Mouse (Mus musculus) heart, embryonic 12.5 days (tissue): ENCODE results near the gene Pate2. TPM values are rescaled to one million over a fixed set of nuclear protein-coding genes. Genes with fewer than 3 reads are reported as not detected.

ENCODE experiments used
- ATAC-seq: fragments of 200-750 bp; cut with Nextera tagmentation; 2 replicates; pipeline ENCODE4 v1.8.0; 2017; ENCODE audit warnings: moderate TSS enrichment, moderate library complexity; ENCODE audit not compliant: insufficient number of reproducible peaks, low FRiP score
- H3K27ac ChIP-seq: fragments of 300-500 bp; sonication (generic); 2 replicates; pipeline ENCODE4 v1.5.1; 2016; ENCODE audit warnings: mild to moderate bottlenecking, moderate library complexity; ENCODE audit not compliant: poor library complexity, severe bottlenecking
- H3K27me3 ChIP-seq: fragments of 300-500 bp; sonication (generic); replicated peaks from 2 replicates; pipeline ENCODE4 v1.6.1; 2016; ENCODE audit warnings: mild to moderate bottlenecking, moderate library complexity
- H3K36me3 ChIP-seq: fragments of 300-500 bp; sonication (generic); 2 replicates; pipeline ENCODE4 v1.6.1; 2016; ENCODE audit warnings: mild to moderate bottlenecking, moderate library complexity
- H3K4me1 ChIP-seq: fragments of 300-500 bp; sonication (generic); replicated peaks from 2 replicates; pipeline ENCODE4 v1.6.1; 2016; ENCODE audit warnings: mild to moderate bottlenecking
- H3K4me2 ChIP-seq: fragments of 300-500 bp; sonication (generic); 2 replicates; pipeline ENCODE4 v1.6.1; 2016; ENCODE audit warnings: mild to moderate bottlenecking, moderate library complexity
- H3K4me3 ChIP-seq: fragments of 300-500 bp; sonication (generic); 2 replicates; pipeline ENCODE4 v1.5.1; 2016; ENCODE audit warnings: mild to moderate bottlenecking
- H3K9ac ChIP-seq: fragments of 300-500 bp; sonication (generic); 2 replicates; pipeline ENCODE4 v1.6.1; 2016; ENCODE audit warnings: mild to moderate bottlenecking, moderate library complexity
- H3K9me3 ChIP-seq: fragments of 300-500 bp; sonication (generic); replicated peaks from 2 replicates; pipeline ENCODE4 v1.6.1; 2016; ENCODE audit warnings: mild to moderate bottlenecking, moderate library complexity
- WGBS: fragments of 180-500 bp; shearing (Covaris S2); methylation state at CpG from one replicate; pipeline ENCODE4 v1.1.7; 2016; 5-methylcytosine and 5-hydroxymethylcytosine counted together
- polyA plus RNA-seq: library from polyadenylated mRNA; unstranded; fragments of >200 nt; fragmentation: Nextera tagmentation; extraction: Ambion mirVana; gene quantifications from 2 replicates; pipeline ENCODE4 v1.2.1, GENCODE M21; 2016

Gene Pate2
- polyA plus RNA-seq, 1 experiment from 2014 or later: 0.66 TPM

GRCm38 (mm10) chr9:35558257-35559008 lies 11.7 kb upstream of the Pate2 start, which contains the start of the genes Ddx25 and Pus3:
TSS of gene Ddx25 (minus strand) at chr9:35558528.
TSS of gene Pus3 (plus strand) at chr9:35558595.
- H3K9ac ChIP-seq: peak within 1 kb of the TSS; percentile 78
- 0 out of 2 replicates have a peak, but pooled peaks cover 6% of the 10 kb centered on the region for H3K27me3 ChIP-seq
- no peaks in the 10 kb centered on the region for H3K9me3 ChIP-seq
- under 1% methylated on average over 59 of the region's 59 CpGs for WGBS
- H3K4me2 ChIP-seq: peak within 1 kb of the TSS; percentile 100
- peak; percentile 74 for ATAC-seq
- 0 out of 2 replicates have a peak within 1 kb of the TSS, but pooled peaks have one; percentile 46 for H3K27ac ChIP-seq
- H3K36me3 ChIP-seq: peaks cover 11% of the 10 kb centered on the region
- peaks cover 20% of the 10 kb centered on the region for H3K4me1 ChIP-seq
- peak within 1 kb of the TSS; percentile 81 for H3K4me3 ChIP-seq

- Histone ChIP-seq H3K4me3 (peak overlapping the region; percentile 81), H3K36me3 (peaks cover 11% of the 10 kb centered on the region), H3K4me2 (peak overlapping the region; percentile 100), H3K27ac (0 out of 2 replicates have a peak overlapping the region, but pooled peaks have one; percentile 46), H3K27me3 (0 out of 2 replicates have a peak, but pooled peaks cover 6% of the 10 kb centered on the region), H3K9me3 (no peaks in the 10 kb centered on the region), H3K9ac (peak overlapping the region; percentile 78), H3K4me1 (peaks cover 17% of the 10 kb centered on the region)
- whole genome bisulfite sequencing: 2% methylated on average over 31 of the region's 31 CpGs
- peak; percentile 85 for ATAC-seq
These were observed 10.8 kb upstream of the Pate2 start for GRCm38 (mm10) chr9:35559009-35559890.

- H3K9me3 ChIP-seq: no peaks in the 10 kb centered on the region
- H3K36me3 ChIP-seq: peaks cover 17% of the 10 kb centered on the region
- peaks cover 28% of the 10 kb centered on the region for H3K4me1 ChIP-seq
- no peak overlapping the region for H3K9ac ChIP-seq
- no peak overlapping the region for H3K4me2 ChIP-seq
- no peak overlapping the region for H3K27ac ChIP-seq
- H3K4me3 ChIP-seq: no peak overlapping the region
- WGBS: 92% methylated on average over 11 of the region's 11 CpGs
- no peak for ATAC-seq
- 0 out of 2 replicates have a peak, but pooled peaks cover 6% of the 10 kb centered on the region for H3K27me3 ChIP-seq
These were observed 9.0 kb upstream of the Pate2 start for GRCm38 (mm10) chr9:35561076-35561475.

GRCm38 (mm10) chr9:35561583-35561982 lies 8.5 kb upstream of the Pate2 start:
- Histone ChIP-seq H3K4me3 (no peak overlapping the region), H3K9ac (no peak overlapping the region), H3K4me2 (no peak overlapping the region), H3K27ac (no peak overlapping the region), H3K9me3 (no peaks in the 10 kb centered on the region), H3K4me1 (peaks cover 28% of the 10 kb centered on the region), H3K27me3 (0 out of 2 replicates have a peak, but pooled peaks cover 6% of the 10 kb centered on the region), H3K36me3 (peaks cover 21% of the 10 kb centered on the region)
- WGBS: 79% methylated on average over 6 of the region's 6 CpGs
- ATAC-seq: no peak

- Histone ChIP-seq H3K36me3 (peaks cover 37% of the 10 kb centered on the region), H3K4me3 (no peak overlapping the region), H3K27me3 (no peaks in the 10 kb centered on the region), H3K27ac (peak overlapping the region; percentile 84), H3K4me1 (peaks cover 24% of the 10 kb centered on the region), H3K9ac (no peak overlapping the region), H3K9me3 (no peaks in the 10 kb centered on the region), H3K4me2 (peak overlapping the region; percentile 50)
- no peak for ATAC-seq
- WGBS: 52% methylated on average over 5 of the region's 5 CpGs
These were observed 5.4 kb upstream of the Pate2 start for GRCm38 (mm10) chr9:35564536-35565240.

GRCm38 (mm10) chr9:35567995-35568394 lies 2.1 kb upstream of the Pate2 start:
- H3K27ac ChIP-seq: no peak overlapping the region
- WGBS: 83% methylated on average over 3 of the region's 3 CpGs
- H3K4me1 ChIP-seq: peaks cover 18% of the 10 kb centered on the region
- no peak for ATAC-seq
- H3K27me3 ChIP-seq: no peaks in the 10 kb centered on the region
- no peak overlapping the region for H3K4me3 ChIP-seq
- H3K9ac ChIP-seq: no peak overlapping the region
- no peak overlapping the region for H3K4me2 ChIP-seq
- peaks cover 26% of the 10 kb centered on the region for H3K36me3 ChIP-seq
- H3K9me3 ChIP-seq: no peaks in the 10 kb centered on the region

- Histone ChIP-seq H3K4me2 (peak overlapping the region; percentile 64), H3K27ac (no peak overlapping the region), H3K4me1 (peaks cover 13% of the 10 kb centered on the region), H3K9ac (peak overlapping the region; percentile 83; the same call in 1 of the 2 replicates), H3K36me3 (peaks cover 20% of the 10 kb centered on the region), H3K4me3 (peak overlapping the region; percentile 93), H3K9me3 (no peaks in the 10 kb centered on the region), H3K27me3 (peaks cover 10% of the 10 kb centered on the region)
- whole genome bisulfite sequencing: 12% methylated on average over 5 of the region's 5 CpGs
- no peak for ATAC-seq
These were observed 579 bp downstream of the Pate2 start for GRCm38 (mm10) chr9:35570663-35571062.

- 4% methylated on average over 32 of the region's 32 CpGs for WGBS
- peak overlapping the region; percentile 29; the same call in 1 of the 2 replicates for H3K9ac ChIP-seq
- no peak for ATAC-seq
These were observed 4.3 kb downstream of the Pate2 start for GRCm38 (mm10) chr9:35574416-35574815.

GRCm38 (mm10) chr9:35587674-35588073 lies 17.6 kb downstream of the Pate2 start:
- Histone ChIP-seq H3K36me3 (no peaks in the 10 kb centered on the region), H3K9ac (no peak overlapping the region), H3K27ac (no peak overlapping the region), H3K9me3 (0 out of 2 replicates have a peak, but pooled peaks cover 3% of the 10 kb centered on the region), H3K4me3 (no peak overlapping the region), H3K4me1 (no peaks in the 10 kb centered on the region), H3K4me2 (no peak overlapping the region), H3K27me3 (no peaks in the 10 kb centered on the region)
- 17% methylated on average over 1 of the region's 1 CpGs for WGBS
- no peak for ATAC-seq

More at GRCm38 (mm10) chr9:35574416-35574815, 4.3 kb downstream of the Pate2 start:
- Histone ChIP-seq H3K27ac (no peak overlapping the region), H3K4me3 (peak overlapping the region; percentile 38), H3K4me2 (peak overlapping the region; percentile 73), H3K4me1 (peaks cover 6% of the 10 kb centered on the region), H3K9me3 (no peaks in the 10 kb centered on the region), H3K36me3 (no peaks in the 10 kb centered on the region), H3K27me3 (peaks cover 10% of the 10 kb centered on the region)

- Histone ChIP-seq H3K27ac (no peak overlapping the region), H3K9me3 (0 out of 2 replicates have a peak, but pooled peaks cover 6% of the 10 kb centered on the region), H3K27me3 (no peaks in the 10 kb centered on the region), H3K4me1 (no peaks in the 10 kb centered on the region), H3K4me3 (no peak overlapping the region), H3K36me3 (no peaks in the 10 kb centered on the region), H3K4me2 (no peak overlapping the region), H3K9ac (no peak overlapping the region)
- ATAC-seq: no peak
- WGBS: 9% methylated on average over 2 of the region's 2 CpGs
These were observed 22.8 kb downstream of the Pate2 start for GRCm38 (mm10) chr9:35592903-35593302.
